Mouse (Mus musculus): ENCODE measurements around the gene Syt7. TPM values are rescaled to one million over a fixed set of nuclear protein-coding genes. Genes with fewer than 3 reads are reported as not detected.
A peak's percentile ranks its signal among the peaks of the same experiment; 100 is the strongest.

Syt7 gene
- 4.1 and 4.9 TPM in 2 replicates for polyA plus RNA-seq (2011; ENCODE audit: insufficient read depth, insufficient read length, low read depth, missing spikeins)

DNA sequence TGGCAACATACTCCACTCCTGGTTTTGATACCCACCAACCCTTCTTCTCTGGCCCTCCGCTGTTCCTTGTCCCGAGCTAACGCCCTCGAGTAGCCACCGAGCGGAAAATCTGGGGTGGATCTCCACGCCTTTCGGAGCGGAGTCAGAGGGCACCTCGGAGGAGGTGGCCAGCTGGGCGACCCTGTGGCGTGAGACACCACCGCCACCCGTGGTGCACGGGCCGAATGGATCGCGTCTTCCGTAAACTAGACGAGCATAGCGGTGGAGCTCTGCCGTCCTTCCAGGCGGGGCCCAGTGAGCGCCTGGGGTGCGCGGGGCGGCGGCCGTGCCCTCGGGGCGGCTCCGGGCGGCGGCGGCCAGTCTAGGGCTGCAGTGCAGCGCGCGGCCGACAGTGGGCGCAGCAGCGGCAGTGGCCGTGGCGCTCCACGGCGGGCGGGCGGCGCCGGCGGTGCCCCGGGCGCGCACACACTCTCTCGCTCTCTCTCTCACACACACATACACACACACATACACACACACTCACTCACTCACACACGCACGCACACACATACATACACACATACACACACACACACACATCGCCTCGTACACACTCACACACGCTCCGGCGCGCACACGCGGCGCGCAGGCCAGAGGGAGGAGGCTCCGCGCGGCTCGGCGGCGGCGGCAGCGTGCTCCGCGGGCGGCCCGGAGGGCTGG lies at the start of gene Syt7:
Syt7 (plus strand) TSS at position 476 of the 699 bp plus-strand sequence.
- H3K9me3 ChIP-seq (replicated peaks; ENCODE audit: control insufficient read depth, insufficient read depth, low read length, poor library complexity, severe bottlenecking) = no peaks in the 10 kb centered on the region
- H3K4me3 ChIP-seq (ENCODE audit: low read depth, low read length) = peak within 1 kb of the TSS; percentile 94
- H3K27ac ChIP-seq (ENCODE audit: insufficient read depth, low read length) = no peak within 1 kb of the TSS
- peaks cover 5% of the 10 kb centered on the region; the same call in 1 of the 2 replicates for H3K27me3 ChIP-seq (ENCODE audit: control insufficient read depth, insufficient read depth, low read length, poor library complexity, severe bottlenecking)
- H3K36me3 ChIP-seq (ENCODE audit: control insufficient read depth, insufficient read depth, low read length, poor library complexity, severe bottlenecking) = no peaks in the 10 kb centered on the region
- no peaks in the 10 kb centered on the region for H3K4me1 ChIP-seq (ENCODE audit: control insufficient read depth, insufficient read depth, low read length)
- peak; percentile 55 for TF ChIP-seq CTCF (IDR thresholded peaks at IDR 0.05; ENCODE audit: low read depth, low read length)
- TF ChIP-seq POLR2A (IDR thresholded peaks at IDR 0.05; ENCODE audit: insufficient read depth, low read length) = peak; percentile 48
- no peak for TF ChIP-seq EP300 (IDR thresholded peaks at IDR 0.05; ENCODE audit: insufficient read depth, low read depth, low read length)
- peak within 1 kb of the TSS; percentile 78 for H3K9ac ChIP-seq (ENCODE audit: low read depth, poor library complexity, severe bottlenecking)

GRCm38 (mm10) chr19:10339271-10339670 lies 49.6 kb upstream of the Syt7 start:
- no peak overlapping the region for H3K27ac ChIP-seq (ENCODE audit: insufficient read depth, low read length)
- H3K27me3 ChIP-seq (ENCODE audit: control insufficient read depth, insufficient read depth, low read length, poor library complexity, severe bottlenecking) = no peaks in the 10 kb centered on the region
- no peaks in the 10 kb centered on the region for H3K36me3 ChIP-seq (ENCODE audit: control insufficient read depth, insufficient read depth, low read length, poor library complexity, severe bottlenecking)
- no peak for TF ChIP-seq POLR2A (IDR thresholded peaks at IDR 0.05; ENCODE audit: insufficient read depth, low read length)
- no peak overlapping the region for H3K9ac ChIP-seq (ENCODE audit: low read depth, poor library complexity, severe bottlenecking)
- no peaks in the 10 kb centered on the region for H3K9me3 ChIP-seq (replicated peaks; ENCODE audit: control insufficient read depth, insufficient read depth, low read length, poor library complexity, severe bottlenecking)
- H3K4me3 ChIP-seq (ENCODE audit: low read depth, low read length) = no peak overlapping the region
- no peaks in the 10 kb centered on the region for H3K4me1 ChIP-seq (ENCODE audit: control insufficient read depth, insufficient read depth, low read length)

DNA sequence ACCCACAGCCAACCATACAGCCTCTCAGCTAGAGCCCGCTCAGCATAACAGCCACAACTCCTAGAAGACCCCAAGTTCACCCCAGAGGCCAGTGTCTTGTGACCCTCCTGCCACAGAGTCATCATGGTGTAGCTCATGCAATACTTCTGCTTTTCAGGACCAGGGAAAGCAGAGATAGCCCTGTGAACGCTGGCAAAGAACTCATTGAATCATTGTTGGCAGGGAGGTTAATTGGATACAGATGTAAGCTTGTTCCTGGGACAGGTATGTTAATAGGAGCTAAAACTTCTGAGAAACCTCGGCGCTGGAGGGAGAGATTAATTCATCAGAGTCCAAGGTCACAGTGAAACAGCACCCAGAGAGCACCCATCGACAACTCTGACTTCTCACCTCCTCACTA lies 48.2 kb upstream of the Syt7 start:
- H3K4me1 ChIP-seq (ENCODE audit: control insufficient read depth, insufficient read depth, low read length) = peaks cover 2% of the 10 kb centered on the region
- no peaks in the 10 kb centered on the region for H3K27me3 ChIP-seq (ENCODE audit: control insufficient read depth, insufficient read depth, low read length, poor library complexity, severe bottlenecking)
- no peak overlapping the region for H3K4me3 ChIP-seq (ENCODE audit: low read depth, low read length)
- no peak for TF ChIP-seq POLR2A (IDR thresholded peaks at IDR 0.05; ENCODE audit: insufficient read depth, low read length)
- no peak for TF ChIP-seq CTCF (IDR thresholded peaks at IDR 0.05; ENCODE audit: low read depth, low read length)
- no peak for TF ChIP-seq EP300 (IDR thresholded peaks at IDR 0.05; ENCODE audit: insufficient read depth, low read depth, low read length)
- H3K9me3 ChIP-seq (replicated peaks; ENCODE audit: control insufficient read depth, insufficient read depth, low read length, poor library complexity, severe bottlenecking) = no peaks in the 10 kb centered on the region
- H3K27ac ChIP-seq (ENCODE audit: insufficient read depth, low read length) = no peak overlapping the region
- no peaks in the 10 kb centered on the region for H3K36me3 ChIP-seq (ENCODE audit: control insufficient read depth, insufficient read depth, low read length, poor library complexity, severe bottlenecking)
- H3K9ac ChIP-seq (ENCODE audit: low read depth, poor library complexity, severe bottlenecking) = no peak overlapping the region

- no peaks in the 10 kb centered on the region for H3K9me3 ChIP-seq (replicated peaks; ENCODE audit: control insufficient read depth, insufficient read depth, low read length, poor library complexity, severe bottlenecking)
- no peak overlapping the region for H3K27ac ChIP-seq (ENCODE audit: insufficient read depth, low read length)
- H3K4me1 ChIP-seq (ENCODE audit: control insufficient read depth, insufficient read depth, low read length) = peaks cover 2% of the 10 kb centered on the region
- H3K27me3 ChIP-seq (ENCODE audit: control insufficient read depth, insufficient read depth, low read length, poor library complexity, severe bottlenecking) = no peaks in the 10 kb centered on the region
- H3K9ac ChIP-seq (ENCODE audit: low read depth, poor library complexity, severe bottlenecking) = no peak overlapping the region
- no peak overlapping the region for H3K4me3 ChIP-seq (ENCODE audit: low read depth, low read length)
- no peaks in the 10 kb centered on the region for H3K36me3 ChIP-seq (ENCODE audit: control insufficient read depth, insufficient read depth, low read length, poor library complexity, severe bottlenecking)
- TF ChIP-seq CTCF (IDR thresholded peaks at IDR 0.05; ENCODE audit: low read depth, low read length) = peak; percentile 94
- no peak for TF ChIP-seq EP300 (IDR thresholded peaks at IDR 0.05; ENCODE audit: insufficient read depth, low read depth, low read length)
Observed at GRCm38 (mm10) chr19:10341152-10341551, 47.7 kb upstream of the Syt7 start.

GRCm38 (mm10) chr19:10341817-10342439 lies 47.0 kb upstream of the Syt7 start:
- Histone ChIP-seq H3K9ac (ENCODE audit: low read depth, poor library complexity, severe bottlenecking) (no peak overlapping the region), H3K27ac (ENCODE audit: insufficient read depth, low read length) (no peak overlapping the region), H3K27me3 (ENCODE audit: control insufficient read depth, insufficient read depth, low read length, poor library complexity, severe bottlenecking) (no peaks in the 10 kb centered on the region), H3K4me1 (ENCODE audit: control insufficient read depth, insufficient read depth, low read length) (peaks cover 2% of the 10 kb centered on the region), H3K36me3 (ENCODE audit: control insufficient read depth, insufficient read depth, low read length, poor library complexity, severe bottlenecking) (no peaks in the 10 kb centered on the region), H3K4me3 (ENCODE audit: low read depth, low read length) (no peak overlapping the region), H3K9me3 (replicated peaks; ENCODE audit: control insufficient read depth, insufficient read depth, low read length, poor library complexity, severe bottlenecking) (no peaks in the 10 kb centered on the region)
- TF ChIP-seq EP300 (IDR thresholded peaks at IDR 0.05; ENCODE audit: insufficient read depth, low read depth, low read length) (no peak), CTCF (IDR thresholded peaks at IDR 0.05; ENCODE audit: low read depth, low read length) (no peak), POLR2A (IDR thresholded peaks at IDR 0.05; ENCODE audit: insufficient read depth, low read length) (no peak)

GRCm38 (mm10) chr19:10343866-10344265 lies 45.0 kb upstream of the Syt7 start:
- peaks cover 2% of the 10 kb centered on the region for H3K4me1 ChIP-seq (ENCODE audit: control insufficient read depth, insufficient read depth, low read length)

More at GRCm38 (mm10) chr19:10343866-10344265, 45.0 kb upstream of the Syt7 start:
- H3K27ac ChIP-seq (ENCODE audit: insufficient read depth, low read length) = no peak overlapping the region
- H3K9me3 ChIP-seq (replicated peaks; ENCODE audit: control insufficient read depth, insufficient read depth, low read length, poor library complexity, severe bottlenecking) = no peaks in the 10 kb centered on the region
- no peaks in the 10 kb centered on the region for H3K36me3 ChIP-seq (ENCODE audit: control insufficient read depth, insufficient read depth, low read length, poor library complexity, severe bottlenecking)
- no peak overlapping the region for H3K9ac ChIP-seq (ENCODE audit: low read depth, poor library complexity, severe bottlenecking)
- no peak overlapping the region for H3K4me3 ChIP-seq (ENCODE audit: low read depth, low read length)
- no peaks in the 10 kb centered on the region for H3K27me3 ChIP-seq (ENCODE audit: control insufficient read depth, insufficient read depth, low read length, poor library complexity, severe bottlenecking)
- TF ChIP-seq POLR2A (IDR thresholded peaks at IDR 0.05; ENCODE audit: insufficient read depth, low read length) (no peak), EP300 (IDR thresholded peaks at IDR 0.05; ENCODE audit: insufficient read depth, low read depth, low read length) (no peak), CTCF (IDR thresholded peaks at IDR 0.05; ENCODE audit: low read depth, low read length) (no peak)
